Mouse (Mus musculus): ENCODE measurements around the gene Fam167b.
"Not testable (repeated sequence)": the region's sequence is repeated elsewhere in the genome, so short reads cannot be mapped to it uniquely, and the experiment has no call there.

DNA sequence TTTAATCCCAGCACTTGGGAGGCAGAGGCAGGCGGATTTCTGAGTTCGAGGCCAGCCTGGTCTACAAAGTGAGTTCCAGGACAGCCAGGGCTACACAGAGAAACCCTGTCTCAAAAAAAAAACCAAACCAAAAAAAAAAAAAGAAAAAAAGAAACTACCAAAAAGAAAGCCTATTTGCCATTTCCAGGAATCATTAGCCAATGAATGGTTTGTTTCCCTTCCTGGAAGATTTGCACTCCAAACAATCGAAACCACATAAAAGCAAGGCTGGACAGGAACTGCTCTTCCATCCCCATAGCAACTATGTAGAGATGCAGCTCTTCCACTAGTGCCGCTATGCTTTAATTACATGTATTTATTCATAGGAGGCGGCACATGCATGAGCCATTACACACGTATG, 23.8 kb downstream of the Fam167b start:
- not testable (repeated sequence) for TF ChIP-seq CTCF (IDR thresholded peaks at IDR 0.05; ENCODE audit: insufficient read depth, low read length); POLR2A (IDR thresholded peaks at IDR 0.05; ENCODE audit: borderline replicate concordance, extremely low read depth, low read depth, low read length)

Measured in lung, adult 2 months (tissue).